Mouse (Mus musculus) right cerebral cortex, postnatal 25 days (tissue): Measurements from ENCODE around the gene Rnf157.

Experiments used
- DNase-seq: peaks from one replicate; pipeline ENCODE4 v3.0.0; 2022

Gene Rnf157

GRCm38 (mm10) chr11:116293538-116294137 is 119.2 kb downstream of the Rnf157 start:
- DNase-seq, result no peak

GRCm38 (mm10) chr11:116292401-116292800 is 120.4 kb downstream of the Rnf157 start:
- DNase-seq, result no peak

GRCm38 (mm10) chr11:116290556-116290955 is 122.3 kb downstream of the Rnf157 start:
- no peak for DNase-seq

- no peak for DNase-seq
Measured at GRCm38 (mm10) chr11:116287351-116287750, 125.5 kb downstream of the Rnf157 start.
